Mouse (Mus musculus) stomach, embryonic 14.5 days (tissue): ENCODE measurements around the gene Pcca. TPM values are rescaled to one million over a fixed set of nuclear protein-coding genes. Genes with fewer than 3 reads are reported as not detected.

Experiments used
- ATAC-seq: fragments of 200-750 bp; cut with Nextera tagmentation; 2 replicates; pipeline ENCODE4 v1.8.0; 2017; ENCODE audit warnings: low read depth, moderate TSS enrichment; ENCODE audit not compliant: insufficient number of reproducible peaks, insufficient read depth, low FRiP score
- H3K27ac ChIP-seq: fragments of 300-500 bp; sonication (generic); 2 replicates; pipeline ENCODE4 v1.5.1; 2014; ENCODE audit warnings: mild to moderate bottlenecking, low read length, moderate library complexity, mixed read lengths
- H3K27me3 ChIP-seq: fragments of 300-500 bp; sonication (generic); 2 replicates; pipeline ENCODE4 v1.6.1; 2014; ENCODE audit warnings: low read length, control low read depth, mixed read lengths; ENCODE audit not compliant: control insufficient read depth, insufficient read depth
- H3K36me3 ChIP-seq: fragments of 300-500 bp; sonication (generic); 2 replicates; pipeline ENCODE4 v1.6.1; 2014; ENCODE audit warnings: mild to moderate bottlenecking, control low read depth, low read length, moderate library complexity, mixed read lengths; ENCODE audit not compliant: control insufficient read depth, insufficient read depth
- H3K4me1 ChIP-seq: fragments of 300-500 bp; sonication (generic); 2 replicates; pipeline ENCODE4 v1.6.1; 2014; ENCODE audit warnings: low read length, control low read depth, mixed read lengths; ENCODE audit not compliant: control insufficient read depth, insufficient read depth
- H3K4me2 ChIP-seq: fragments of 300-500 bp; sonication (generic); replicated peaks from 2 replicates; pipeline ENCODE4 v1.6.1; 2014; ENCODE audit warnings: low read depth, low read length, control low read depth
- H3K4me3 ChIP-seq: fragments of 300-500 bp; sonication (generic); 2 replicates; pipeline ENCODE4 v1.5.1; 2014; ENCODE audit warnings: low read depth, low read length, control low read depth
- H3K9ac ChIP-seq: fragments of 300-500 bp; sonication (generic); replicated peaks from 2 replicates; pipeline ENCODE4 v1.6.1; 2014; ENCODE audit warnings: low read depth, mild to moderate bottlenecking, control low read depth, low read length, moderate library complexity, mixed read lengths
- H3K9me3 ChIP-seq: fragments of 300-500 bp; sonication (generic); 2 replicates; pipeline ENCODE4 v1.6.1; 2016; ENCODE audit warnings: low read depth, low read length, control low read depth; ENCODE audit not compliant: control insufficient read depth
- WGBS: fragments of 180-500 bp; shearing (Covaris S2); extraction: QIAGEN DNeasy Blood & Tissue Kit; methylation state at CpG from one replicate; pipeline ENCODE4 v1.1.7; 2014; 5-methylcytosine and 5-hydroxymethylcytosine counted together
- polyA plus RNA-seq: library from polyadenylated mRNA; unstranded; fragments of >200 nt; fragmentation: Nextera tagmentation; extraction: Ambion mirVana; gene quantifications from 2 replicates; pipeline ENCODE4 v1.2.1, GENCODE M21; 2014

Pcca gene
- polyA plus RNA-seq, 1 experiment from 2014 or later: 18.7 TPM

GRCm38 (mm10) chr14:122754311-122754710 lies 220.2 kb downstream of the Pcca start:
- no peak overlapping the region for H3K4me3 ChIP-seq
- no peaks in the 10 kb centered on the region for H3K27me3 ChIP-seq
- no peak overlapping the region for H3K9ac ChIP-seq
- H3K27ac ChIP-seq: no peak overlapping the region
- ATAC-seq: no peak
- H3K4me1 ChIP-seq: no peaks in the 10 kb centered on the region
- no peaks in the 10 kb centered on the region for H3K9me3 ChIP-seq
- no peaks in the 10 kb centered on the region for H3K36me3 ChIP-seq
- no peak overlapping the region for H3K4me2 ChIP-seq
- WGBS: 90% methylated on average over 3 of the region's 3 CpGs

DNA sequence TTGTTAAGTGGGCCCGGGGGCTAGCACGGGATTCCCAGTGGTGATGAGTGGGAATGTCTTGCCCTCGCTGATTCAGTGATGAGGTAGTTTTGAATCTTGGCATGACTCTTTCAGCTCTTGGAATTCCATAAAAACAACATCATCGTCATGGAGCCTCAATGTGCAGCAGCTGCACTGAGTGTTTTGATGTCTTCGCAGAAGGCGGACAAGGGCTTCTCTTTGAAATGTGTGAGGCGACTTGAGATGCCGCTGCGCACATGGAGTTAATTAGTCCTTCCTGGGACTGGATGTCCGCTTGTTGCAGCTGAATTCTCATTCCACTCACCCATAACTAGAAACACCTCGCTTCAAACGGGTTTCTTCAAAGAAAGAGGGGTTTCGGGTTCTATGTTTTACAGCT lies 221.4 kb downstream of the Pcca start:
- H3K4me2 ChIP-seq: no peak overlapping the region
- no peak overlapping the region for H3K27ac ChIP-seq
- H3K9me3 ChIP-seq: no peaks in the 10 kb centered on the region
- no peaks in the 10 kb centered on the region for H3K27me3 ChIP-seq
- H3K9ac ChIP-seq: no peak overlapping the region
- WGBS: 76% methylated on average over 13 of the region's 13 CpGs
- no peak overlapping the region for H3K4me3 ChIP-seq
- no peak for ATAC-seq
- H3K36me3 ChIP-seq: no peaks in the 10 kb centered on the region
- no peaks in the 10 kb centered on the region for H3K4me1 ChIP-seq

GRCm38 (mm10) chr14:122756671-122757070 lies 222.5 kb downstream of the Pcca start:
- no peak for ATAC-seq
- no peaks in the 10 kb centered on the region for H3K36me3 ChIP-seq
- no peak overlapping the region for H3K9ac ChIP-seq
- no peaks in the 10 kb centered on the region for H3K27me3 ChIP-seq
- H3K4me1 ChIP-seq: no peaks in the 10 kb centered on the region
- no peak overlapping the region for H3K27ac ChIP-seq
- no peak overlapping the region for H3K4me3 ChIP-seq
- H3K9me3 ChIP-seq: no peaks in the 10 kb centered on the region
- 93% methylated on average over 1 of the region's 1 CpGs for WGBS
- no peak overlapping the region for H3K4me2 ChIP-seq

- ATAC-seq: no peak
- 61% methylated on average over 3 of the region's 3 CpGs for WGBS
- Histone ChIP-seq H3K4me3 (no peak overlapping the region), H3K9me3 (no peaks in the 10 kb centered on the region), H3K27me3 (no peaks in the 10 kb centered on the region), H3K36me3 (no peaks in the 10 kb centered on the region), H3K4me1 (no peaks in the 10 kb centered on the region), H3K9ac (no peak overlapping the region), H3K27ac (no peak overlapping the region), H3K4me2 (no peak overlapping the region)
Observed at GRCm38 (mm10) chr14:122759890-122760289, 225.8 kb downstream of the Pcca start.

DNA sequence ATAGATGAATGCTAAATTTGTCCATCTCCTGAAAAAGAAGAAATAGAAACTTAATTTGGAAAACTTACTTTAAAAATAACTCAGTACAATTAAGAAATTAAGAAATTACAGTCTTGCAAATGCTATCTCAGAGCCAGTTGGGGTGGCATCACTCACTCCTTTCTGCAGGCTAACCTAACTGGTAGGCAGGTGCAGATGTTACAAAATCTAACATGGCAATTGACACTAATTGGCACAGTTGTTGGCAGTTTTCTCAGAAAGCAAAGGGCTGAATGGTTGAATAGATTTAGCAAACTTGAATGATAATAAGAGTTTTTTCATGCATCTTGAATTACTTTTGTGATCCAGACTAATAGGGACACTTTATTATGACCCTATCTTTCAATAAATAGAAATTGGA lies 226.7 kb downstream of the Pcca start:
- no peak overlapping the region for H3K4me2 ChIP-seq
- no peak overlapping the region for H3K9ac ChIP-seq
- H3K27ac ChIP-seq: no peak overlapping the region
- ATAC-seq: no peak
- no peaks in the 10 kb centered on the region for H3K27me3 ChIP-seq
- no peak overlapping the region for H3K4me3 ChIP-seq
- H3K36me3 ChIP-seq: no peaks in the 10 kb centered on the region
- H3K9me3 ChIP-seq: no peaks in the 10 kb centered on the region
- H3K4me1 ChIP-seq: no peaks in the 10 kb centered on the region

- H3K27ac ChIP-seq: no peak overlapping the region
- no peaks in the 10 kb centered on the region for H3K4me1 ChIP-seq
- no peak for ATAC-seq
- no peaks in the 10 kb centered on the region for H3K9me3 ChIP-seq
- no peak overlapping the region for H3K9ac ChIP-seq
- no peaks in the 10 kb centered on the region for H3K36me3 ChIP-seq
- no peaks in the 10 kb centered on the region for H3K27me3 ChIP-seq
- no peak overlapping the region for H3K4me2 ChIP-seq
- no peak overlapping the region for H3K4me3 ChIP-seq
Observed at GRCm38 (mm10) chr14:122762603-122763002, 228.5 kb downstream of the Pcca start.

DNA sequence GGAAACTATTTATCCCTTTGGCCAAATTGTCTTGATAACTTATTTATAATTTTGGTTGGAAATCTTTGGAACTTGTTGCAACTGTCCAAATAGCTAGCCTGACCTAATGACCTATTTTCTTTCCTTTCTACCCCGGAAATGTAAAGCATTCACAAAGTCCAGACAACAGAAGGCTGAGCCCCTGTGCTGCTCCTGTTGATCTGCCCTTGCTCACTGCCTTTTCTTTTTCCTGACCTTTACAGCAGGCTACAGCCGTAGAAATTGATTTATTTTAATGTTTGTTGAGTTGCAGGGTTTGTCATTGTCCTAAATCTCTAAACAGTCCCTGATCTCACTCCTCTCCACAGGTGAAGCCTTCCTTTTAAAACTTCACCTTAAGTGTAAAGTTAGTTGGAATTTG lies 231.8 kb downstream of the Pcca start:
- H3K36me3 ChIP-seq: no peaks in the 10 kb centered on the region
- no peak overlapping the region for H3K27ac ChIP-seq
- WGBS: 63% methylated on average over 2 of the region's 2 CpGs
- ATAC-seq: no peak
- no peak overlapping the region for H3K4me3 ChIP-seq
- no peak overlapping the region for H3K4me2 ChIP-seq
- no peak overlapping the region for H3K9ac ChIP-seq
- H3K4me1 ChIP-seq: no peaks in the 10 kb centered on the region
- no peaks in the 10 kb centered on the region for H3K9me3 ChIP-seq
- no peaks in the 10 kb centered on the region for H3K27me3 ChIP-seq

DNA sequence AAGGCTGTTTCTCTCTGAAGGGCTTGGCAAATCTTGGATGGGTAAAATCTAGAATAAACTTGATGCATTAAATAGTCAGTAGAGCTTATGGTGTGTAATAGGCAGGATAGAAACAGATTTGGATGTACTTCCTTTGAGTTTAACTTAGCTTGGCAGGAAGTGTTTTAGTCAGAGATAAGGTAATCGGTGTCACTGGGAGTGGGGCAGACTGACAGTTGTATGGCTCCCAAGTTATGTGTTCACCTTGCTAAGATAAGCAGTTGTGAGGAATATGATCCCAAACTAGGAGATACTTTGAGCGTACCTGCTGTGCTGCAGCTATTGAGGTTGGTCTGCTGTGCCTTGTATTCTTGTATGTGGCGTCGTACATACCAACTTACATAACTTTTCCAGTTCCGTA lies 232.3 kb downstream of the Pcca start:
- no peaks in the 10 kb centered on the region for H3K4me1 ChIP-seq
- H3K36me3 ChIP-seq: no peaks in the 10 kb centered on the region
- ATAC-seq: no peak
- 89% methylated on average over 5 of the region's 5 CpGs for WGBS
- no peaks in the 10 kb centered on the region for H3K27me3 ChIP-seq
- H3K4me2 ChIP-seq: no peak overlapping the region
- H3K9ac ChIP-seq: no peak overlapping the region
- H3K27ac ChIP-seq: no peak overlapping the region
- H3K4me3 ChIP-seq: no peak overlapping the region
- H3K9me3 ChIP-seq: no peaks in the 10 kb centered on the region

DNA sequence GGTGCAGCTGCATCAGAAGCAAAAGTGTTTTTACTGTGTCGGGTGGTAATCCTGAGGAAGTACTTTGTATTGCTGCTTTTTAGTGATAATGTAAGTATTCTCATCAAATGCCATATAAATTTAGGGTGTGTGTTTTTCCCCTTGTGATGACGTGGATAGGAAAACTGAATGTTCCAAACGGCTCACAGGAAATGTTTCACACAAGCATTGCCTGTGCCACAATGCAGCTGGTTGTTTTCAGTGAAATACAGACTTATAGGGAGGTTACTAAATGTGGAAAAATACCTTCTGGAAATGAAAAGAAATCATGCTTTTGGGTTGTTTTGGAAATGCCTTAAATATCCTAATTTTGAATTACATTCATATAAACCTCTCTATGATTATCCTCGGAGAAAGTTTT lies 250.6 kb downstream of the Pcca start:
- 81% methylated on average over 4 of the region's 4 CpGs for WGBS
- no peaks in the 10 kb centered on the region for H3K9me3 ChIP-seq
- H3K4me2 ChIP-seq: no peak overlapping the region
- H3K4me1 ChIP-seq: no peaks in the 10 kb centered on the region
- no peak overlapping the region for H3K9ac ChIP-seq
- H3K27ac ChIP-seq: no peak overlapping the region
- H3K36me3 ChIP-seq: no peaks in the 10 kb centered on the region
- no peaks in the 10 kb centered on the region for H3K27me3 ChIP-seq
- no peak overlapping the region for H3K4me3 ChIP-seq
- no peak for ATAC-seq
